Mouse (Mus musculus) A20 (cell line): ENCODE data around the gene Asf1a.

ENCODE experiments used
- DNase-seq: peaks from one replicate; pipeline ENCODE4 v3.0.0-alpha.2; 2011; ENCODE audit warnings: low read depth, low spot score

Asf1a gene

DNA sequence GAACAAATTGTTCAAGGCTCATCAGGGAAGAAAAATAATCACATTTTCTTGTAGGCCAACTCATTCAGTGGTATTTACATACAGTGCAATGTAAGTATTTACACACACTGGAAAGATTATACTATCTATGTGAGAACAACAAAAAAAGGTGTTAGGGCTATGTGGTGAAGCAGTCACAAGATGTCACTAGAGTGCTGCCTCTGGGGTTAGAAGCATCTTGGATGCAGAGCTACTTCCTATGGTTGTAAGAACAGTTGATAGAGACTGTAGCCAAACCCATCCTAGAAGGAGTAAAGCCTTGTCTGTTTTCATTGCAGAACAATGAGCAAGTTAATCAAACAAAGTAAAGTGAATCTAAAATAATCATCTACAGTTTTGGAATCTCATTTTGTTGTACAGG lies 45.0 kb downstream of the Asf1a start:
- peak; percentile 54 for DNase-seq

- no peak for DNase-seq
Measured at GRCm38 (mm10) chr10:53650683-53651082, 54.1 kb downstream of the Asf1a start.

DNA sequence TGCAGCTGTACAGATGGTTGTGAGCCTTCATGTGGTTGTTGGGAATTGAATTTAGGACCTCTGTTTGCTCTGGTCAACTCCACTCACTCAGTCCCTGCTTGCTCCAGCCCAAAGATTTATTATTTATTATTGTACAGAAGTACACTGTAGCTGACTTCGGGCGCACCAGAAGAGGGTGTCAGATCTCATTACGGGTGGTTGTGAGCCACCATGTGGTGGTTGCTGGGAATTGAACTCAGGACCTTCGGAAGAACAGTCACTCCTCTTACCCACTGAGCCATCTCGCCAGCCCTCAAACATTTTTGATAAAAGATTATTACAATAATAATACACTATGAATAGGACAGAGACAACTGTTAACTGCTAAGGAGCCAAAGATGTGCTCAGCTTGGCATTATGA lies 57.7 kb downstream of the Asf1a start:
- DNase-seq, result peak; percentile 31
